In genomic region chr1:91179086-91179485, GRCm38 (mm10) we compare ENCODE assay signal across 7 mouse cellular contexts. TPM values are rescaled to one million over a fixed set of nuclear protein-coding genes. Genes with fewer than 3 reads are reported as not detected.
DNase-seq lines count a peak whose midpoint lies in the region; ATAC-seq lines count a peak whose summit lies in the region.

No protein-coding gene starts in this region.

- peaks cover 17% of the 10 kb centered on the region for H3K4me1 ChIP-seq in intestine, embryonic 16.5 days (ENCODE audit: control insufficient read depth, insufficient read depth, low read length)

- no peak overlapping the region for H3K4me3 ChIP-seq in intestine, embryonic 16.5 days (ENCODE audit: low read length)

- WGBS in intestine, embryonic 16.5 days, result 27% methylated on average over 5 of the region's 5 CpGs

- no peaks in the 10 kb centered on the region for H3K9me3 ChIP-seq in intestine, embryonic 16.5 days (ENCODE audit: control insufficient read depth, low read length)

- intact Hi-C loops in left cerebral cortex, postnatal 25 days (cut with DNase I), result loop anchor here (1.0 to 10.0 kb wide), 3 partner anchors 32 to 206 kb away; no protein-coding TSS in a partner anchor

- no peak overlapping the region for H3K4me2 ChIP-seq in intestine, embryonic 16.5 days (ENCODE audit: low read depth, low read length)

- 0 out of 2 replicates have a peak, but pooled peaks cover 8% of the 10 kb centered on the region for H3K27me3 ChIP-seq in intestine, embryonic 16.5 days (replicated peaks; ENCODE audit: control insufficient read depth, insufficient read depth, low read length)

- ATAC-seq in activated CD4-positive, CD25-positive, alpha-beta regulatory T cell, adult 4 months, result peak; percentile 68
- peak; percentile 72 for ATAC-seq in granulocyte monocyte progenitor cell, adult 5-6 weeks (replicated peaks; ENCODE audit: poor library complexity, severe bottlenecking)
- ATAC-seq in intestine, embryonic 16.5 days, result peak; percentile 39
- ATAC-seq in megakaryocyte-erythroid progenitor cell, adult 5-6 weeks (replicated peaks; ENCODE audit: low FRiP score, low TSS enrichment, poor library complexity, severe bottlenecking), result peak; percentile 68

- peak; percentile 82 for DNase-seq in embryo, embryonic 10 days (ENCODE audit: low spot score)
- DNase-seq in left cerebral cortex, postnatal 25 days (ENCODE audit: low spot score in 2 of 2), result peak; percentile 82 to 88
- DNase-seq in right cerebral cortex, postnatal 36 days (ENCODE audit: low spot score in 2 of 2), result peak; percentile 75 to 77

- no peak overlapping the region for H3K27ac ChIP-seq in intestine, embryonic 16.5 days (ENCODE audit: low read length)

- H3K36me3 ChIP-seq in intestine, embryonic 16.5 days (ENCODE audit: control insufficient read depth, insufficient read depth, low read length), result no peaks in the 10 kb centered on the region

- no peak overlapping the region for H3K9ac ChIP-seq in intestine, embryonic 16.5 days (ENCODE audit: low read depth, low read length)

RNA-seq across cellular contexts. Expression of gene Ramp1, which starts 0.5 kb away (rescaled TPM):
- polyA plus RNA-seq in activated CD4-positive, CD25-positive, alpha-beta regulatory T cell, adult 4 months (2017; shearing (Covaris generic)), result 10 to 100 TPM; 25.3 to 30.0 TPM
- total RNA-seq in granulocyte monocyte progenitor cell, adult 5-6 weeks (2014; fragmentation: Nextera tagmentation), result 160 and 199 TPM in 2 replicates
- 179 and 199 TPM in 2 replicates for total RNA-seq in granulocyte monocyte progenitor cell, adult 5-6 weeks (2017)
- polyA plus RNA-seq in intestine, embryonic 16.5 days (2015; fragmentation: Nextera tagmentation; extraction: Ambion mirVana), result 11.4 and 11.9 TPM in 2 replicates
- 10 to 100 TPM; 49.9 to 54.2 TPM for total RNA-seq in left cerebral cortex, postnatal 25 days (2021)
- total RNA-seq in megakaryocyte-erythroid progenitor cell, adult 5-6 weeks (2014; fragmentation: Nextera tagmentation), result 18.7 and 24.7 TPM in 2 replicates
- 28.4 and 48.3 TPM in 2 replicates for total RNA-seq in megakaryocyte-erythroid progenitor cell, adult 5-6 weeks (2017)

RNA-seq across cellular contexts. Expression of gene Rbm44, which starts 34.2 kb away (rescaled TPM):
- polyA plus RNA-seq in activated CD4-positive, CD25-positive, alpha-beta regulatory T cell, adult 4 months (2017; shearing (Covaris generic)), result 1 to 10 TPM; 1.7 TPM
- total RNA-seq in granulocyte monocyte progenitor cell, adult 5-6 weeks (2014; fragmentation: Nextera tagmentation), result 1.1 and 9.6 TPM in 2 replicates
- 5.2 and 7.8 TPM in 2 replicates for total RNA-seq in granulocyte monocyte progenitor cell, adult 5-6 weeks (2017)
- 0.44 and 0.53 TPM in 2 replicates for polyA plus RNA-seq in intestine, embryonic 16.5 days (2015; fragmentation: Nextera tagmentation; extraction: Ambion mirVana)
- under 1 TPM in 1 of 2 experiments, not detected in 1; 0.14 TPM for total RNA-seq in left cerebral cortex, postnatal 25 days (2021)
- 3.8 and 9.0 TPM in 2 replicates for total RNA-seq in megakaryocyte-erythroid progenitor cell, adult 5-6 weeks (2014; fragmentation: Nextera tagmentation)
- 5.6 and 11.7 TPM in 2 replicates for total RNA-seq in megakaryocyte-erythroid progenitor cell, adult 5-6 weeks (2017)
